Mouse (Mus musculus): Measurements from ENCODE around the gene Samd4. TPM values are rescaled to one million over a fixed set of nuclear protein-coding genes. Genes with fewer than 3 reads are reported as not detected.

The Samd4 gene
- polyA plus RNA-seq, 1 experiment: 3.9 TPM

DNA sequence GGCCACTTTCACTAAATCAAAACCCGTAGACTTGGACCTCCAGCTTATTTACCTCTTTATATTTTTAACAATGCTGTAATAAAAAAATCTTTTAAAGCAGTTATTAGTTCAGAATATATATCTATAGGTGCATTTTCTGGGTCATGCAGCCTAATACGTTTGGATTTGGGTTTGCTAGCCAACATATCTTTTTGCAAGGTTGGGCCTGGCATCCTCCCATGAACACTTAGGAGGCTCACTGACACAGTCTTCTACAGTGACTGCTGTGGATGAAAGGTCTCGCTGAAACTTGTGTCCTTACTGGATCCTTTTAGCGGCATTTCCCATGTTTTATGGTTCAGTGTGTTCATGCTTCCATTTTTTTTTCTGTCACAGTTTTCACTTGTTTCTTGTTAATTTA is 21.6 kb downstream of the Samd4 start:
- no peaks in the 10 kb centered on the region for H3K4me1 ChIP-seq (ENCODE audit: control insufficient read depth, insufficient read depth, low read length)
- no peaks in the 10 kb centered on the region for H3K27me3 ChIP-seq (replicated peaks; ENCODE audit: control insufficient read depth, insufficient read depth, low read length)
- TF ChIP-seq CTCF (conservative IDR thresholded peaks at IDR 0.05; ENCODE audit: insufficient read depth, insufficient read length, low read depth, low read length) (no peak), POLR2A (IDR thresholded peaks at IDR 0.05; ENCODE audit: low read depth, low read length) (no peak)
- H3K27ac ChIP-seq (ENCODE audit: insufficient read depth, low read depth, low read length): no peak overlapping the region
- no peaks in the 10 kb centered on the region for H3K36me3 ChIP-seq (ENCODE audit: control insufficient read depth, insufficient read depth, low read length)
- no peak for DNase-seq
- no peak overlapping the region for H3K4me3 ChIP-seq (ENCODE audit: insufficient read depth, low read depth, low read length)
- WGBS: 92% methylated on average over 4 of the region's 4 CpGs

DNA sequence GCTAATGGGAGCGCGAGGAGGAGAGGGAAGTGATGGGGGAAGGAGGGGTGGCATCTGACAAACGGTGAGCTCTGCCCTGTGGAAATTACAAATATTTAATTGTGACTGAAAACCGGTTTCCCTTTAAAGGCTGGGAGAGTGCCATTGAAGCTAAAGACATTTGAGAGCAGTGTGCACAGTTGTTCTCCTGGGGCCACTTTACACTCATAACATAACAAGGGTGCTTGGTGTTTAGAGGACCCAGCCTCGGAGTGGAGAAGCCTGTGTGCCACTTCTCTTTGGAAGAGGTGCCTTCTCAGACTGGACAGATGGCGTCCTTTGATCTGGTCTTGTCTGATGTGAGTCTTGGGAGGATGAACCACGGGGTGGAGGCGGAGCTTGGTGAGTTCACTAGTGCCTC is 26.2 kb downstream of the Samd4 start:
- TF ChIP-seq POLR2A (IDR thresholded peaks at IDR 0.05; ENCODE audit: low read depth, low read length): no peak
- TF ChIP-seq CTCF (conservative IDR thresholded peaks at IDR 0.05; ENCODE audit: insufficient read depth, insufficient read length, low read depth, low read length): no peak
- DNase-seq: no peak
- WGBS: 63% methylated on average over 8 of the region's 8 CpGs
- Histone ChIP-seq H3K4me1 (ENCODE audit: control insufficient read depth, insufficient read depth, low read length) (no peaks in the 10 kb centered on the region), H3K4me3 (ENCODE audit: insufficient read depth, low read depth, low read length) (no peak overlapping the region), H3K27ac (ENCODE audit: insufficient read depth, low read depth, low read length) (no peak overlapping the region), H3K27me3 (replicated peaks; ENCODE audit: control insufficient read depth, insufficient read depth, low read length) (no peaks in the 10 kb centered on the region), H3K36me3 (ENCODE audit: control insufficient read depth, insufficient read depth, low read length) (no peaks in the 10 kb centered on the region)

DNA sequence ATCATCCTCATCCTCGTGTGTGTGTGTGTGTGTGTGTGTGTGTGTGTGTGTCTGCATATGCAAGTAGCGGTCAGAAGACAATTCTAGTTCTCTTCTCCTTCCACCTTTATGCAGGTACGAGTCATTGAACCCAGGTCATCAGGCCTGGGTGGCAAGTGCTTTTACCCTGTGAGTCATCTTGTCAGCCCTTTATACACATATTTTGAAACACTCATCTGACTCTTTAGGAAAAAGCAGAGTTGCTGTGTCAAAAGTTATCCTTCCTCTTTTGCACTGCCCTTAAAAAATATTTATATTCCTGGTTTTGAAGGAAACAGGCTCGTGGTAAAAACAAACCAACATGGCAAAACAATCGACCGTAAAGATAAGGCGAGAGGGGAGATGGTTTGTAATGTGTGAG is 29.8 kb downstream of the Samd4 start:
- no peak for DNase-seq
- Histone ChIP-seq H3K36me3 (ENCODE audit: control insufficient read depth, insufficient read depth, low read length) (no peaks in the 10 kb centered on the region), H3K27me3 (replicated peaks; ENCODE audit: control insufficient read depth, insufficient read depth, low read length) (no peaks in the 10 kb centered on the region), H3K4me3 (ENCODE audit: insufficient read depth, low read depth, low read length) (no peak overlapping the region), H3K27ac (ENCODE audit: insufficient read depth, low read depth, low read length) (no peak overlapping the region), H3K4me1 (ENCODE audit: control insufficient read depth, insufficient read depth, low read length) (peaks cover 6% of the 10 kb centered on the region; the same call in 1 of the 2 replicates)
- WGBS: 83% methylated on average over 7 of the region's 7 CpGs
- TF ChIP-seq POLR2A (IDR thresholded peaks at IDR 0.05; ENCODE audit: low read depth, low read length) (no peak), CTCF (conservative IDR thresholded peaks at IDR 0.05; ENCODE audit: insufficient read depth, insufficient read length, low read depth, low read length) (no peak)

DNA sequence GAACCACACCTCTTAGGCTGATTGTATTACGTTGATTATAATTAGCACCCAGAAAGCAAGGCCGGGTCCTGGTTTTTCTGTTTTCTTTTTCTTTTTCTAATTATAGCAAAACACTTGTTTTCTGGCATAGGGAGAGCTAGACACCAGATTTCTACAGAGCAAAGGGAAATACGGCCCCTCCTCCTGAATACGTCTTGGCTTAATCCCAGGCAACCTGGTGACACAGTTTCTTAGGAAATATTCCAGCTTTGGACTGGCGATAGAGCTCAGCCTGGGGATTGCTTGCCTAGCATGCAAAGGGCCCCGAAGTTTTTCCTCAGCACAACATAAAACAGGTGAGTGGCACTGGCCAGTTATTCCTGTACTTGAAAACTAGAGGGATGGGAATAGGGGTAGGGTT is 31.7 kb downstream of the Samd4 start:
- H3K36me3 ChIP-seq (ENCODE audit: control insufficient read depth, insufficient read depth, low read length): no peaks in the 10 kb centered on the region
- H3K27ac ChIP-seq (ENCODE audit: insufficient read depth, low read depth, low read length): no peak overlapping the region
- peak; percentile 44 for DNase-seq
- TF ChIP-seq CTCF (conservative IDR thresholded peaks at IDR 0.05; ENCODE audit: insufficient read depth, insufficient read length, low read depth, low read length) (no peak), POLR2A (IDR thresholded peaks at IDR 0.05; ENCODE audit: low read depth, low read length) (no peak)
- H3K27me3 ChIP-seq (replicated peaks; ENCODE audit: control insufficient read depth, insufficient read depth, low read length): no peaks in the 10 kb centered on the region
- WGBS: 54% methylated on average over 6 of the region's 6 CpGs
- peaks cover 6% of the 10 kb centered on the region; the same call in 1 of the 2 replicates for H3K4me1 ChIP-seq (ENCODE audit: control insufficient read depth, insufficient read depth, low read length)
- H3K4me3 ChIP-seq (ENCODE audit: insufficient read depth, low read depth, low read length): no peak overlapping the region

DNA sequence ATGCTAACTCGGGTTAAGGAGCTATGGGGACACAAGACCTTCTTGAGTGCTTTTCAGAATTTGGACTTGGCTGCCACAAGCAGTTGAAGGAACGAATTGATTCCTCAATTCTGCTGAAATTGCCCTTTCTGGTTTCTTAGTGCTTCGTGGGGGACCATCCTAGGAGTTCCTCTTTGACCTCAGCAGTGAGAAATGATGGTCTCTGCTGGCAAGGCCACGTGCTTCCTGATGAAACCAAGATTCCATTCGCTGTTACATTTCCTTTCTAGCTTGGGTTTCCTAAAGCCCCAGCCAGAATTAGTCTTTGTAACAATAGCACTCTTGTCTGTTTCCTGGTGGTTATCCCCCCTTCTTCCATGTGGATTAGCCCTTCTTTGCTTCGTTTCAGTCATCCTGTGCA is 32.9 kb downstream of the Samd4 start:
- no peaks in the 10 kb centered on the region for H3K36me3 ChIP-seq (ENCODE audit: control insufficient read depth, insufficient read depth, low read length)
- peak; percentile 50 for DNase-seq
- H3K4me3 ChIP-seq (ENCODE audit: insufficient read depth, low read depth, low read length): no peak overlapping the region
- no peak overlapping the region; the same call in 1 of the 2 replicates for H3K27ac ChIP-seq (ENCODE audit: insufficient read depth, low read depth, low read length)
- 57% methylated on average over 6 of the region's 6 CpGs for WGBS
- peaks cover 6% of the 10 kb centered on the region; the same call in 1 of the 2 replicates for H3K4me1 ChIP-seq (ENCODE audit: control insufficient read depth, insufficient read depth, low read length)
- no peak for TF ChIP-seq CTCF (conservative IDR thresholded peaks at IDR 0.05; ENCODE audit: insufficient read depth, insufficient read length, low read depth, low read length)
- no peak for TF ChIP-seq POLR2A (IDR thresholded peaks at IDR 0.05; ENCODE audit: low read depth, low read length)
- H3K27me3 ChIP-seq (replicated peaks; ENCODE audit: control insufficient read depth, insufficient read depth, low read length): no peaks in the 10 kb centered on the region

DNA sequence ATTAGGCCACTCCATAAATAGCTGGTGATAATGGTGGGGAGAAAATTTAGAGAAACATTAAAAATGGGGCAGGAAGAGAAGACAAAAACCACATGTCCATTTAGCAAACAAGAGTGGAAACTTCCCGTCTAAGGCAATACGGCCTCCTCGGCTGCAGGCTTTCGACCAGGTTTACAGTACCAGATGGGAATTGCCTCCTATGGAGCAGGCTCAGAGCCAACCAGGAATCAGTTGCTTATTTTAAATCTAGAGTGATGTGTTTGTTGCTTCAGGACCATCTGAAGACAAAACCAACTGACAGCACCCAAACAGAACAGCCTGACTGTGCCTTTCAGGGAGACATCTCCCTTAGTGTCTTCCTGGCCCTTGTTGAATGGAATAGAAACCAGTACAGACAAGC is 33.9 kb downstream of the Samd4 start:
- Histone ChIP-seq H3K27me3 (replicated peaks; ENCODE audit: control insufficient read depth, insufficient read depth, low read length) (no peaks in the 10 kb centered on the region), H3K4me3 (ENCODE audit: insufficient read depth, low read depth, low read length) (no peak overlapping the region), H3K27ac (ENCODE audit: insufficient read depth, low read depth, low read length) (no peak overlapping the region), H3K4me1 (ENCODE audit: control insufficient read depth, insufficient read depth, low read length) (peaks cover 6% of the 10 kb centered on the region; the same call in 1 of the 2 replicates), H3K36me3 (ENCODE audit: control insufficient read depth, insufficient read depth, low read length) (no peaks in the 10 kb centered on the region)
- 90% methylated on average over 4 of the region's 4 CpGs for WGBS
- no peak for TF ChIP-seq POLR2A (IDR thresholded peaks at IDR 0.05; ENCODE audit: low read depth, low read length)
- TF ChIP-seq CTCF (conservative IDR thresholded peaks at IDR 0.05; ENCODE audit: insufficient read depth, insufficient read length, low read depth, low read length): no peak
- DNase-seq: no peak

DNA sequence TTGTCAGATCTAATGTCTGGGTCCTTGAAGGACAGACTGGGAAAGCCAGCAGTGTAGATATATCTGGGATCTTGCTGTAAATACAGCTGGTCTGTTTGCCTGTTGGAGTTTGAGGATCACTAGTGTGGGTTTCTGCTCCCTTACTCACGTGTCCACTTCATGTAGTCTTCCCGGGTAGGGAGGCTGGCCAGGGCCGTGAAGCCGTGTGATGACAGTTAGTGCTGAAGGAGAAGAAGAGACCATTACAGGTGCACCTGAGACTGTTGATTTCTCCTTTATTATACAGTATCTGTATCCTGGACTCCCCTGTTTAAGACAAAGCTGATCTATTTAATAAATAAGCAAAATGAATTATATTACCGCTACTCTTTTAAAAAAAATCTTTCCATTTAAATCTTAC is 34.5 kb downstream of the Samd4 start:
- Histone ChIP-seq H3K27me3 (replicated peaks; ENCODE audit: control insufficient read depth, insufficient read depth, low read length) (no peaks in the 10 kb centered on the region), H3K36me3 (ENCODE audit: control insufficient read depth, insufficient read depth, low read length) (no peaks in the 10 kb centered on the region), H3K4me3 (ENCODE audit: insufficient read depth, low read depth, low read length) (no peak overlapping the region), H3K27ac (ENCODE audit: insufficient read depth, low read depth, low read length) (no peak overlapping the region), H3K4me1 (ENCODE audit: control insufficient read depth, insufficient read depth, low read length) (peaks cover 6% of the 10 kb centered on the region; the same call in 1 of the 2 replicates)
- no peak for DNase-seq
- TF ChIP-seq CTCF (conservative IDR thresholded peaks at IDR 0.05; ENCODE audit: insufficient read depth, insufficient read length, low read depth, low read length) (no peak), POLR2A (IDR thresholded peaks at IDR 0.05; ENCODE audit: low read depth, low read length) (no peak)
- 89% methylated on average over 5 of the region's 5 CpGs for WGBS

Data from kidney, adult 2 months (tissue).